Mouse (Mus musculus): ENCODE data around the gene Pla2r1. TPM values are rescaled to one million over a fixed set of nuclear protein-coding genes. Genes with fewer than 3 reads are reported as not detected.

Gene Pla2r1
- polyA plus RNA-seq, 1 experiment from 2014 or later: 0.86 TPM

DNA sequence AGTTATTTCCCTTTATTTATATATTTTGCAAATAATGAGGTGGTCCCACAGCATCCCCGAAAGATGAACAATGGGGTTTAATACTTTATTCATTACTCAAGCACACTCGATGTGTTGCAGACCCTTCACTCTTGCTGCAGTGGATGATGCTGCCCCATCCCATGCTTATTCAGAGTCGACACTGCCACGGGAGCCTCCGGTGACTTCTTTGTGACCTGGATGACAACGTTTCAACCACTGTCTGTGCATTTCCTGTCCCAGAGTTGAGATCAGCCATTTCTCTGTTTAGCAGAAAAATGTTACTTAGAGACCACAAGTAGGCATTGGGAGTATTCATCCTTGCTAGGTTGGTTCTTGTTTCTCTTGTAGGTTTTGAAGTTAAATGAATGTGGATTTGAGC, 159.3 kb downstream of the Pla2r1 start:
- no peak overlapping the region for H3K27ac ChIP-seq (replicated peaks)
- H3K9me3 ChIP-seq (ENCODE audit: control insufficient read depth, low read length): no peaks in the 10 kb centered on the region
- H3K4me2 ChIP-seq (replicated peaks; ENCODE audit: low read depth): no peak overlapping the region
- no peaks in the 10 kb centered on the region for H3K27me3 ChIP-seq (ENCODE audit: control insufficient read depth, insufficient read depth, low read length)
- no peak for DNase-seq (ENCODE audit: low spot score)
- H3K36me3 ChIP-seq (ENCODE audit: control insufficient read depth, insufficient read depth, low read length): no peaks in the 10 kb centered on the region
- TF ChIP-seq CTCF (IDR thresholded peaks at IDR 0.05; ENCODE audit: low read depth) (no peak), EP300 (optimal IDR thresholded peaks at IDR 0.05) (no peak)
- H3K9ac ChIP-seq (ENCODE audit: low read length): no peak overlapping the region
- no peaks in the 10 kb centered on the region for H3K4me1 ChIP-seq (replicated peaks; ENCODE audit: control insufficient read depth, insufficient read depth)
- no peak overlapping the region for H3K4me3 ChIP-seq (ENCODE audit: low read depth, low read length)
- ATAC-seq (ENCODE audit: low FRiP score, low TSS enrichment): no peak
- 60% methylated on average over 6 of the region's 6 CpGs for WGBS

DNA sequence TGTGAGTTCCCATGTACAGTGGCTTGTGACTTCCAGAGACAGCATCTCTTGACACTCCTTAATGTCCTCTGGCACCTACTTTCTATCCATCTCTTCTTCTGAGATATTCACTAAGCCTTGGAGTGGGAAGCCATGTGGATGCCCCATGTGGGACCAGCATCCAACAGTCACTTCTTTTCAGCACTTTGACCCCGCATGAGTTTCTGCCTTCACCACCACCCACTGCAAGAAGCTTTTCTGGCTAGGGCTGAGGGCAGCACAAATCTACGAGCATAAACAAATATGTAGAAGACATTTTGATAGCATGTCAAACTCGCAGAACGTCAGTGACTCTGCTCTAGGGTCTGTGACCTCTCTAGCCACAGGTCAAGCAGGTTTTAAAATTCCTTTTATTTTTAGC, 160.8 kb downstream of the Pla2r1 start:
- DNase-seq (ENCODE audit: low spot score) (no peak), ATAC-seq (ENCODE audit: low FRiP score, low TSS enrichment) (no peak)
- H3K9ac ChIP-seq (ENCODE audit: low read length): no peak overlapping the region
- WGBS: 37% methylated on average over 4 of the region's 4 CpGs
- TF ChIP-seq EP300 (optimal IDR thresholded peaks at IDR 0.05): no peak
- no peak for TF ChIP-seq CTCF (IDR thresholded peaks at IDR 0.05; ENCODE audit: low read depth)
- no peaks in the 10 kb centered on the region for H3K36me3 ChIP-seq (ENCODE audit: control insufficient read depth, insufficient read depth, low read length)
- H3K4me1 ChIP-seq (replicated peaks; ENCODE audit: control insufficient read depth, insufficient read depth): no peaks in the 10 kb centered on the region
- H3K4me3 ChIP-seq (ENCODE audit: low read depth, low read length): no peak overlapping the region
- H3K9me3 ChIP-seq (ENCODE audit: control insufficient read depth, low read length): no peaks in the 10 kb centered on the region
- no peak overlapping the region for H3K4me2 ChIP-seq (replicated peaks; ENCODE audit: low read depth)
- H3K27me3 ChIP-seq (ENCODE audit: control insufficient read depth, insufficient read depth, low read length): no peaks in the 10 kb centered on the region
- H3K27ac ChIP-seq (replicated peaks): no peak overlapping the region

DNA sequence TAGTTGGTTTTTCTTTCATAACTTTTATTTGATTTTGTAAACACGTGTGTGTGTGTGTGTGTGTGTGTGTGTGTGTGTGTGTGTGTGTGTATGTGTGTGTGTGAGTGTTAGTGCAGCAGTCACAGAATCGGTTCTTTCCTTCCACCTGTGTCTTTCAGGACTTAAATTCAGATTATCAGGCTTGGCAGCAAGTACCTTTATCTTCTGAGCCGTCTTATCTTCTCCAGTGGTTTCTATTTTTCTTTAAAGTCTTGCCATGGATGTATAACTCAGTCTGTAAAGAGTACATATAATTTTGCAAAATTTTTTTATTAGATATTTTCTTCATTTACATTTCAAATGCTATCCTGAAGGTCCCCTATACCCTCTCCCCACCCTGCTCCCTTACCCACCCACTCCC, 165.7 kb downstream of the Pla2r1 start:
- Histone ChIP-seq H3K27me3 (ENCODE audit: control insufficient read depth, insufficient read depth, low read length) (no peaks in the 10 kb centered on the region), H3K4me1 (replicated peaks; ENCODE audit: control insufficient read depth, insufficient read depth) (no peaks in the 10 kb centered on the region), H3K9me3 (ENCODE audit: control insufficient read depth, low read length) (no peaks in the 10 kb centered on the region), H3K4me2 (replicated peaks; ENCODE audit: low read depth) (no peak overlapping the region), H3K4me3 (ENCODE audit: low read depth, low read length) (no peak overlapping the region), H3K27ac (replicated peaks) (no peak overlapping the region), H3K36me3 (ENCODE audit: control insufficient read depth, insufficient read depth, low read length) (no peaks in the 10 kb centered on the region), H3K9ac (ENCODE audit: low read length) (no peak overlapping the region)
- WGBS: 63% methylated on average over 3 of the region's 3 CpGs
- no peak for TF ChIP-seq CTCF (IDR thresholded peaks at IDR 0.05; ENCODE audit: low read depth)
- TF ChIP-seq EP300 (optimal IDR thresholded peaks at IDR 0.05): no peak
- DNase-seq (ENCODE audit: low spot score) (no peak), ATAC-seq (ENCODE audit: low FRiP score, low TSS enrichment) (no peak)

DNA sequence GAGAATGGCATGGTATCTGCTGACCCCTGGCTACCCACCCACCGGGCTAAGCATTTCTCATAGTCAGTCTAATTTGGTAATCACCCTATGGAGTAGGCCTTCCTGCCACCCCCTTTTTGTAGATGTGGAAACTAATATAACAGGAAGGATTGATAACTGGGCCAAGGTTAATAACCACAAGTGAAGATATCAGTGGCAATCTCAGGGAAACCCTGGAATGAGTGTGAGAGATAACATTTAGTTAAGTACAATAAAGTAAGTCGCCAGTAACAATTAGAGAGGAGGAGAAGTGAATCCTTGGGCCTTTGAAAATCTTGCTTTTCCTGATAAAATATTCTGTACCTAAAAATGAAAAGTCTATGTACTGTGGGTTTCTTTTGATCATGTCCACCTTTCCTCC, 166.3 kb downstream of the Pla2r1 start:
- no peak overlapping the region for H3K9ac ChIP-seq (ENCODE audit: low read length)
- 75% methylated on average over 2 of the region's 2 CpGs for WGBS
- ATAC-seq (ENCODE audit: low FRiP score, low TSS enrichment) (no peak), DNase-seq (ENCODE audit: low spot score) (no peak)
- H3K4me1 ChIP-seq (replicated peaks; ENCODE audit: control insufficient read depth, insufficient read depth): no peaks in the 10 kb centered on the region
- H3K27ac ChIP-seq (replicated peaks): no peak overlapping the region
- no peaks in the 10 kb centered on the region for H3K27me3 ChIP-seq (ENCODE audit: control insufficient read depth, insufficient read depth, low read length)
- H3K4me2 ChIP-seq (replicated peaks; ENCODE audit: low read depth): no peak overlapping the region
- TF ChIP-seq CTCF (IDR thresholded peaks at IDR 0.05; ENCODE audit: low read depth) (no peak), EP300 (optimal IDR thresholded peaks at IDR 0.05) (no peak)
- H3K4me3 ChIP-seq (ENCODE audit: low read depth, low read length): no peak overlapping the region
- H3K9me3 ChIP-seq (ENCODE audit: control insufficient read depth, low read length): no peaks in the 10 kb centered on the region
- no peaks in the 10 kb centered on the region for H3K36me3 ChIP-seq (ENCODE audit: control insufficient read depth, insufficient read depth, low read length)

DNA sequence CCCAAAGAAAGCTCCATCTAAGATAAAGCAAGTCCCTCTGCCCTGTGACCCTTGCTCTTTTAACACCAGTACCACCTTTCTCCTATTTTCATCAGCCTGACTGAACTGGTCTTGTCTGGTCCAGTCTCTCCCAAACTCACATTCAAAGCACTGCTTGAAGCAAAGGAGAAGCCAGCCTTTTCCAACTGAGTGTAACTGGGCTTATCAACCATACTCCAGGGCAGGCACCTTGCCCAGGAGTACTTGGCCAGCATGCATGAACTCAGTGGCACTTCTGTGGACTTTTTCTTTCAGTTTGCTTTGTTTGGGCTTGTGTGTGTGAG, 168.4 kb downstream of the Pla2r1 start:
- H3K4me1 ChIP-seq (replicated peaks; ENCODE audit: control insufficient read depth, insufficient read depth): no peaks in the 10 kb centered on the region
- no peak overlapping the region for H3K27ac ChIP-seq (replicated peaks)
- H3K4me3 ChIP-seq (ENCODE audit: low read depth, low read length): no peak overlapping the region
- no peak for DNase-seq (ENCODE audit: low spot score)
- no peaks in the 10 kb centered on the region for H3K36me3 ChIP-seq (ENCODE audit: control insufficient read depth, insufficient read depth, low read length)
- no peak; the same call in 1 of the 2 replicates for ATAC-seq (ENCODE audit: low FRiP score, low TSS enrichment)
- no peaks in the 10 kb centered on the region for H3K9me3 ChIP-seq (ENCODE audit: control insufficient read depth, low read length)
- TF ChIP-seq EP300 (optimal IDR thresholded peaks at IDR 0.05) (no peak), CTCF (IDR thresholded peaks at IDR 0.05; ENCODE audit: low read depth) (no peak)
- no peak overlapping the region for H3K9ac ChIP-seq (ENCODE audit: low read length)
- no peaks in the 10 kb centered on the region for H3K27me3 ChIP-seq (ENCODE audit: control insufficient read depth, insufficient read depth, low read length)
- H3K4me2 ChIP-seq (replicated peaks; ENCODE audit: low read depth): no peak overlapping the region

DNA sequence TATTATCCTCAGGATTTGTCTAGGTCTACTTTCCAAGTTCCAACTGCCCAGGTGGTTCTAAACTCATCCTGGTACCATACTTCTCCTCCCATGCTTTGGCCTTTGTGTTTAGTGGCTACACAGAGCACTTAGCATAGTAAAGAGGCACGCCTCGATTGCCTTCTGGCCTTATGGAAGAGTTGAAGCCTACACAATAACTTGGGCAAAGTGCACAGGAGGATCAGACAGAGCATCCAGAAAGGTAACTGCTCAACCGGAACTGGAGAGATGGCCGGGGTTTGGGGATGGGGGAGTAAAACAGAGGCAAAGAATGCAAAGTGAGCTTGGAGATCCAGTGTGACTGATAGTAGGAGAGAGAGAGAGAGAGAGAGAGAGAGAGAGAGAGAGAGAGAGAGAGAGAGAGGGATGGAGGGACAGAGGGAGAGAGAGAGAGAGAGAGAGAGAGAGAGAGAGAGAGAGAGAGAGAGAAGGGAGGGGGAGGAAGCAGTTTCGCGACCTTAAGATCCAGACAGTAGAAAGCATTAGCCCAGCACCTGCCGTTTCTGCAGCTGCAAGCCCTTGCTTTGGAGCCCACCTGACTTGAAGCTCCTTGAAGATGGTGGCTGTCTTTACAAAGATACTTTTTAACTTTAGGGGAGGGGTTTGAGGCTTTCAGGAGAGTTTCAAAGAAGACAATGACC, 168.9 kb downstream of the Pla2r1 start:
- 58% methylated on average over 7 of the region's 7 CpGs for WGBS
- H3K36me3 ChIP-seq (ENCODE audit: control insufficient read depth, insufficient read depth, low read length): no peaks in the 10 kb centered on the region
- ATAC-seq (ENCODE audit: low FRiP score, low TSS enrichment) (no peak), DNase-seq (ENCODE audit: low spot score) (no peak)
- no peak overlapping the region for H3K4me3 ChIP-seq (ENCODE audit: low read depth, low read length)
- H3K9ac ChIP-seq (ENCODE audit: low read length): no peak overlapping the region
- TF ChIP-seq CTCF (IDR thresholded peaks at IDR 0.05; ENCODE audit: low read depth) (no peak), EP300 (optimal IDR thresholded peaks at IDR 0.05) (no peak)
- no peaks in the 10 kb centered on the region for H3K27me3 ChIP-seq (ENCODE audit: control insufficient read depth, insufficient read depth, low read length)
- no peaks in the 10 kb centered on the region for H3K4me1 ChIP-seq (replicated peaks; ENCODE audit: control insufficient read depth, insufficient read depth)
- H3K9me3 ChIP-seq (ENCODE audit: control insufficient read depth, low read length): no peaks in the 10 kb centered on the region
- no peak overlapping the region for H3K27ac ChIP-seq (replicated peaks)
- no peak overlapping the region for H3K4me2 ChIP-seq (replicated peaks; ENCODE audit: low read depth)

All from stomach, postnatal 0 days (tissue).